Mouse (Mus musculus) retina, adult 2 months (tissue): ENCODE measurements at regions not wholly inside any gene's neighbourhood (a gene's known extent, or its start where the extent isn't known, plus 50 kb on each side); places are given as distances from the start of the nearest gene placed in this dataset.

Experiments used
- DNase-seq: peaks from one replicate; pipeline ENCODE4 v3.0.0-alpha.2; 2012; ENCODE audit warnings: low read depth, low spot score

DNA sequence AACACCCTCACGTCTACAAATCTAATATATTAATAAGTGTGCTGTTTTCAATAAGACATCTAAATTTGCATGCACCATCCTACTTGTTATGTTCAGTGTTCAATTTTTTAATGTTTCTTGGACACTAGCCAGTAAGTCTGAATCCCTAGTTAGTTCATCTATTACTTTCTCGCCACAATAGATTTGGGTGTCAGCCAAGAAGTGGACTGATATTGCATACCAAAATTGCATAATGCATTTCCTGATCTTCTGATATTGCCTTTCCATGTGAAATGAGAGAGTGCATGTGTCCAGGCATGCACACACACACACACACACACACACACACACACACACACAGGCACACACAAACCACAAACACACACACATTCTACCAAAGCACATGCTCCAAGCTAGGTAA is 874.9 kb downstream of the 5730522E02Rik start:
- no peak for DNase-seq

DNA sequence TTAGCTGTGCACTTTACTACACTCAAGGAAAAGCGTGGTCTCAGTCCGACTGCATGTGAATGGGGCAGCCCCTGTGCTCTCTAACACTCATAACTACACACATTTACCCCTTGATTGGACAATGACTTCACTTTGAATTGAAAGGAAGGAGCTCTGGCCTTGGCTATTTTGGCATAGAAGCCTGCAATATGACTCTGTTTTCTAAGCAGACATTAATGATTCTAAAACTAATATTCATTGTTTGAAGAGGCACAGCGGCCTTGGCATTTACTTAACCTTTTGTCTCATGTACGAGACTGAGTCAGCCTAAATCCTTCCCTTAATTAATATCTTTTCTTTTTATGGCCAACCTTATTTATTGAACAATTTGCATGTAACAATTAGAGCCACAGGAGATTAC is 879.9 kb downstream of the 5730522E02Rik start:
- DNase-seq, result no peak

DNA sequence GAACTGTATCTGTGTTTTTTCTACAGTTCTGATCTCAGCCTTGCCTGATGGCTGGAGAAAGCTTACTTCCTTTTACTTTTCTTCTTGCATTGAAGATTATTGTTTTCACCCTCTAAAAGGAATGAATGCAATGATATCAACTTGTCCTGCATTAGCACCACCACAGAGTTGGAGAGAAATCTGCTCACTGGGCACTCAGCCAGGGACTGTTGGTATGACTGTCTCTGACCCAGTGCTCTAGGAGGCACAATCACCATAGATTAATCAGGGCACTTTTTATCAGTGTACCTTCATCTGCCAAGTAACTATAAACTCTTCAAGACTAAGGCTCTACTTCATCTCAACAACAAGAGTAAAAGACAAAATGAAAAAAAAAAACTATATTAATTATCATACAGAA is 888.1 kb downstream of the 5730522E02Rik start:
- no peak for DNase-seq

DNA sequence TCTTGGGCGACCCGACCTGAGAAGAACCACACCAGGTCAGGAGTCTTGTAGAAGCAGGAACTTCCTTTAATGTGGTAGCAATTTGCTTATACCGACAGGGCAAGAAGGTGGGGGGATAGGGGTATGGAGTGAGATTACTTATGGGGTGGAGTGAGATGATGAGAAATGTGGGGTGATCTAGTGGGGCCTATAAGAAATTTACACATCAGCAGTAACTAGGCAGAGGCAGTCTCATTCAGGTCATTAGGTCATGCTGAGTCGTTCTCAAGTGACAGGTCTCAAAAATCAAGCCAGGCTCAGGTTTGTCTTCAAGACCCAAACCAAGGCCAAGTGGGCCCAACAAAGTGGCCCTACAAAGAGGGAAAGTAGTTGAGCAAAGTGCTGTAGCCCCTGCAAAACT is 889.1 kb downstream of the 5730522E02Rik start:
- no peak for DNase-seq

DNA sequence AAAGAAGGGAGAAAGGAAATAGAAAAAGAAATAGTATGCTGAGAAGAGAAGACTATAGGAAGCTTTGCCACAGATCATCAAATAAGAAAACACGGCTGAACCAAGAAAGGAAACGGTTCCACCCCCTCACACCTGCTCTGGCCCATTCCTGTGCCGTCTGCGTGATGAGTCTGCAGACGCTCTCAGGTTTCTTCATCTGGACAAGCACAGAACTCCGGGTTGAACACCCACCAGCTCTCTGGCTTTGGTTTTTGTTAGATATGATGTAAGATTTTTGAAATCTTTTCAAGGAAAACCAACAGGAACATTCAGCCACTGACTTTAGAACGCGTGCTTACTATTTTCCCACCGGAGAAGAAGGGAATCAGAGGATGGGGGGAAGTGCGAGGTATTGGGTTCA is 895.9 kb downstream of the 5730522E02Rik start:
- DNase-seq, result no peak

DNA sequence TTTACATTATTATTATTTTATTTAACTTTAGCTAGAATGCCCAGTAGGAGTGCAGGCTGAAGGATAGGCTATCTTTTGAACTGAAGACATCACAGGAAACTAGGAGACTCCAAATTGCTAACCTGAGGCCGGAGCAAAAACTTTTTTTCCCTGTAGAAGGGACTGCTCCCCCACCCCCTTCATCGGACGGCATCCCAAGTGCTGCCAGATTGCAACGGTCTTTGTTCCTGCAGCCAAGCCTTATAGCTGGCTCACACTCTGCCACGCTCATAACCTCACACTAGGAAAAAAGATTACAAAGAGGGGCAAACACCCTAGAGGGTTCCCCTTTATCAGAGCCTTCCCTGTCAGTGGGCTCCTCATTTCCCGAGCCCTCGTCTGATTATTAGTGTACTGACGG is 896.7 kb downstream of the 5730522E02Rik start:
- no peak for DNase-seq

DNA sequence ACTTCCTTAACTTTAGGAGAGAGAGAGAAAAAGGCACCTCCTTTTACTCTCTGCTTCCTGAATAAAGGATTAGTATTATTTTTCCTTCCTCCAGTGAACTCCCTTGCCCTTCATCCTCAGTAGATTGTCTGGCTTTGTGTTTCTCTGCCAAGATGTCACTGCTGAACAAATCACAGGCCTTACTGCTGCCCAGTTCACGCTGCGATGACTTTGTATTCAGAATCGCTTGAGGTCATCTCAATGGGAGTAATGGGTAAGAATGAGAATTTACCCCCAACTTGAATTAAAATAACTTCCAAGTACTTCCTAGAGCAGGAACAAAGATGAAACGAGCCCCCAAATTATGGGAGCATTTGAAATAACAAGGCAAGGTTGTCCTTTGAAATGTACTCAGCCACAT is 897.3 kb downstream of the 5730522E02Rik start:
- no peak for DNase-seq

DNA sequence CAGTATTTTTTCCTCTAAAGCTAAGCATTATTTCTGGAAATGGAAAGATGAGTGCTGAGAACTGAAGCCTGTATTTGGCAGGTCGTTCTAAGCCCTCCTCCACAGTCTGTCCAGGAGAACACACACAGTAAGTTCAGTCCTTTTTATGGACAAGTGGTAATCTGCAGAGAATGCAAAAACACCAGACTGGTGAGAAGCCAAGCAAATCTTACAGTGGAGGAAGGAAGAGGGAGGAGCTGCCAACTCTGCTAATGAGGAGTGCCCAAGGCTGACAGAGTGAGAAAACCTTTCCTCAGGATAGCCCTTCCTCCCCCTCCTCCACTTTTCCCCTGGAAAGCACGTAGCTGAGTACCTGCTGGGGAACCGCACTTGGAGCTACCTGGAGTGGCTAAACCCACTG is 899.8 kb downstream of the 5730522E02Rik start:
- no peak for DNase-seq

DNA sequence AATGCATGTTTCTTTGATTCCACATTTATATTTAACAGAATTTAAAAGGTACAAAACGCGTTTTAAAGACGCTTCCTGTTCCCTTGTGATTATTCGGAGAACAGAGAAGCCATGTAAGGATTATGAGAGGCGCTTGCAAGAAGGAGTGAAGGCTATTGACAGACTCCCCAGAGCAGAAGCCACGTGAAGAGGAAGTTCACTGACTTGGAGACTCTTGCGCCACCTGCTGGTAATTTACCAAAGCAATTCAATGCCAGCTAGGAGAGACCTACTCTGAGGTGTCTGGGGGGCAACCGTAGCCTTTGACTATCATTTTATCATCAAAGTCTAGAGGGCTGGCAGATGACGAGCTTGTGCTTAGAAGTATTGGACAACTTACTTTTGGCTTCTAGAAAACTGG is 909.4 kb downstream of the 5730522E02Rik start:
- peak; percentile 28 for DNase-seq

DNA sequence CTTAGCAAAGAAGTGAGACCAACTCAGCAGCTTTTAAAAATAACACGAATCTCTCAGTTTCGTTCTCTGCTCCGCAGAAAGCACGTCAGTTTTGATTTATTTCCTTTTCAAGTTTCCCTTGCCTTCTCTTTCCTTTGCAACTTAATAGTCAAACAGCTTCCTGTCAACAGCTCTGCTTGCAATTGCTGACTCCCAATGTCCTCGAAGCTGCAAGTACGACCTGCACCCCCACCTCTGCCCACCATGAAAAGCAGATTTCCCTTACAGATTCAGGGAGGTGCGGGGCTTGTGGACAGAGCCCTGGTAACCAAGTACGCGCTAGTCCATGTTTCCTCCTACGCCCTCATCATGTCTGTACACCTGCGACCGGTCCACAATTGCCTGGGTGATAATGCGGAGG is 922.2 kb downstream of the 5730522E02Rik start:
- DNase-seq, result no peak

DNA sequence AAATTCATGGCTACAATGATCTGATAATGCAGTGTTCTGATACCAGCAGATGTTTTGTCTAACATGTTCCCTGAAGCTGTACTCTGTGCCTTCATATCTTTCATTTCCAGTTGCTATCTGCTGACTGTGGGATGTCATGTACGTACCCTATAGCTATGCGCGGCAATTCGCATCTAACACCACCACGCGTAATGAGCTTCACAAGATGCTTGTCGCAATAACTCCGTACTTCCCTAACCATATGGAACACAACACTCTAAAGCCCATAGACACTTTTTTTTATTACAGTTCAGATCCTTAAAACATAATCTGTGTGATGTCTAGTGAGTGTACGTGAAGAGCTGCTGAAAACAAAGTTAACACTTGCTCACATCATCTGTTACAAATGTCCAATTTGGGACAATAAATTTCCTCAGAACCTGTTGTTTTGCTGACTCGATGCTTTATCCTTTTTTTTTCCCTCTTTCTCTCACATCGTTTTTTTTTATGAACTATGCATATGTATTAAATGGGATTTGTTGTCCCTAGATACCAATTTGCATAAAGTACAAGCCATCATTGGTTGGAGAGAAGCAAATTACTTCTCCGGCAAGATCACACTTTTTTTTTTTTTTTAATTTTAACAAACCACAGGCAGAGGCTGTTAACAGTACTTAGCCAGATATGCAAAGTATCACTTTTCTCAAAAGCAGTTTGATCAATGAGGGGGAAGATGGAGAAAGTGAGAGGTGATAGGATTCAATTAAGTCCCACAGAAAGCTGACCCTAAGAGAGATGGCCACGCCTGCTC is 922.9 kb downstream of the 5730522E02Rik start:
- no peak for DNase-seq

DNA sequence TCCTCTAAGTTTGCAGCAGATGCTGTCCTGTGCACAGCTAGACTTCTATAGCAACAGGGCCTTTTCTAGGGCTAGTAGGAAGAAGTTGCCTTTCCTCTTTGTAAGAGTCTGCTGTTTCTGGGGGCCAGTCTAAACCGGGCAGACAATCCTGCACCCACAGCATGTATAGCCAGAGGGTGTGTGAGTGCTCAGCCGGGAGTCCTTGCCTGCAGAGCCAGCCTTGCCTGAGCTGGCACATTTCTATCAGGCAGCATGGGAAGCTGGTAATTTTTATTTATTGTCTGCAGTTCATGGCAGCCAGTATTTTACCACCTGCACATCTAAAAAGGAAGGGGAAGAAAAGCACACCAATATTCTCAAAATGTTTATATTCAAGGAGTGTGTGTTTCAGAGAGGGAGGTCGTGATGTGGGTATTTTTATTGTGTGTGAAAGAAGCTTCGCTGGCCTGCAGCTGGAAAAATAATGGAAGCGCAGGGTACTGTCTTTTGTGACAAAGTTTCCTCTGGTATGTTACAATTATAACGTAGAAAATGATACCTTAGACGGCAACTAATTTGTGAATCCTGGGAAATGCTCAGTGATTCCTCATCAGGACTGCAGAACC is 940.5 kb downstream of the 5730522E02Rik start:
- no peak for DNase-seq

DNA sequence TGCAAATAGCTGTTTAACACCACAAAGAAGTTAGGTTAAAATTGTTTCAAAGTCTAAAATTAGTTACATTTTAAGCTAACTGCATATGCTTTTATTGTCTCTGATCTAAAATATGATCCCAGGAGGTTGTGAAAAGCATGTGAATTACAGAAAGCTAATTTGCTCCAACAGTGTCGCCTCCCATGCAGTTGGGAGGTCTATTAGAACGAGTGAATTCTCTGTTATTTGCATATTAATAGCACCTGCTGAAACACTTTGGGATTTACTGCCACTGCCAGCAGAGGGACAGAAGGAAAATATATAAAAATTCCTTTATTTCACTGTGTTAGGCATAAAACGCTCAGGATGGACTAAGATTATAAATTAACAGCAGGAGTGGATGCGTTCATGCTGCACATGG is 947.7 kb downstream of the 5730522E02Rik start:
- DNase-seq, result no peak

DNA sequence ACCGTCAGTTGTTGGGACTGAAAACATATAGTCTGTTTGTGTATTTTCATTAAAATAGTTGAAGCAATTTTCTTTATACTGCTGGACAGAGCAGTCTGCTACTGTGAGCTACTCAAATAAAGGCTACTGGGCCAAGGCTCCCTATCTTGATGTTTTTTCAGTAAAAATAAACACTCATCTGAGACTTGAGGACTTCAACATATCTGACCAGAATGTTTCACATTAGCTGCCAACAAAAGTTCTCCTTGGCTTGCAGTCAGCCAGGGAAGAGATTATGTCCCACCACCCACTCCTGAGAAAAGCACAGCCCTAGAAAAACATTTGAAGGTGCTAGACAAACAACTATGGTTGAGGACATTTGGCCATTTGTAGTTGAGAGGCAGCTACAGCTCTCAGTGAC is 950.9 kb downstream of the 5730522E02Rik start:
- no peak for DNase-seq

DNA sequence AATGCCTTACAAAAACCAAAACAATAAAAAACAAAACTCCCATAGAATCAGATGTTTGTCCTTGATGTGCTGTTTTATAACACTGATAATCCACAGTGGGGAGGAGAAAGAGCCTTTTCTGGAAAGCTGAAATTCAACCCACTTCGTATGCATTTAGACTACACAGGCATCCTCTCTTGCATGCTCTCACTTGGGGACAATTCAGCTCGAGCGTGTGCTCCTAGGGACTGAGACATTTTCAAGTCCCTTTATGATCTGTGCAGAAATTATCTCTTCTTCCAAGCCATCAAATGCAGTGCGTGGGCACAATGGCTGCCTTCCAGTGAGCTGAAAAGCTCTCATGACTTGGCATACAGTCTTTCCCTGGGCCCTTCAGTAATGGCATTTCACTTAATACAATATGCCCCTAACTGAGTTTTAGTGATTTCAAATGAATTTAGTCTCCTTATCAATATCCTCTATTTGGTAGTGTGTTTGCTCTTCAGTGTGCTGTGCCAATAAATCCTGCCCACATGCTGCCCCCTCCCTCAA is 977.1 kb downstream of the 5730522E02Rik start:
- DNase-seq, result no peak
